25 mouse cellular contexts compared by ENCODE assay signal in the genomic region with DNA sequence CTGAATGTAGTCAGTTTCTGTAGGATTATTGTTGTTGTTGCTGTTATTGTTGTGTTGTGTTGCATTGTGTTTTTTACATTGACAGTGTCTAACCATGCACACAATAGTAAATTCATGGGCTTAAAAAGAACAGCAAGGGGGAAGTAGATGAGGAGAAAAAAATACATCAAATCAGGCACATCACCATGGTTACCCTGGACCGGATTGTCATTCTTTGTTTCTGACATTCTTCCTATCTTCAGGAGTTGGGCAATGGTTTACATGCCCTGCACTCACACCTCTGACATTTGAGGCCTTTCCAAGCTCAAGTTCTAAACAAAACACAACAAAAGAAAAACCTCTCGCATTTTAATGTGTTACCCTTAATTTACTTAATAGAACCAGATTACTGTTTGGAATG.
DNase-seq lines count a peak whose midpoint lies in the region; ATAC-seq lines count a peak whose summit lies in the region.
"Had no signal": no experiment of that assay in that cellular context is flagged by ENCODE, and none has a peak within 500 bp of the region (broad histone marks: within the 10 kb centered on the region; RNA-seq: fewer than 3 reads in every experiment).

No protein-coding gene starts in this region.

- no peak overlapping the region for H3K4me2 ChIP-seq in midbrain, embryonic 11.5 days
- H3K4me2 ChIP-seq in forebrain, embryonic 15.5 days (replicated peaks), result no peak overlapping the region
- no peak overlapping the region for H3K4me2 ChIP-seq in neural tube, embryonic 15.5 days
- H3K4me2 ChIP-seq: heart, embryonic 13.5 days; hindbrain, embryonic 15.5 days; liver, embryonic 13.5 days; neural tube, embryonic 12.5 days had no signal

- no peaks in the 10 kb centered on the region for H3K36me3 ChIP-seq in midbrain, embryonic 11.5 days (ENCODE audit: control insufficient read depth, insufficient read depth, low read length)
- H3K36me3 ChIP-seq in midbrain, embryonic 10.5 days, result no peaks in the 10 kb centered on the region
- H3K36me3 ChIP-seq in forebrain, embryonic 15.5 days, result no peaks in the 10 kb centered on the region
- H3K36me3 ChIP-seq in neural tube, embryonic 15.5 days, result no peaks in the 10 kb centered on the region
- H3K36me3 ChIP-seq: heart, embryonic 13.5 days; hindbrain, embryonic 15.5 days; liver, embryonic 13.5 days; neural tube, embryonic 12.5 days had no signal

- H3K9me3 ChIP-seq in midbrain, embryonic 11.5 days (ENCODE audit: control insufficient read depth, low read length), result no peaks in the 10 kb centered on the region
- H3K9me3 ChIP-seq in midbrain, embryonic 10.5 days (replicated peaks), result no peaks in the 10 kb centered on the region
- H3K9me3 ChIP-seq in forebrain, embryonic 15.5 days, result no peaks in the 10 kb centered on the region
- no peaks in the 10 kb centered on the region for H3K9me3 ChIP-seq in neural tube, embryonic 15.5 days (replicated peaks)
- H3K9me3 ChIP-seq: heart, embryonic 13.5 days; hindbrain, embryonic 15.5 days; liver, embryonic 13.5 days; neural tube, embryonic 12.5 days had no signal

- no peaks in the 10 kb centered on the region for H3K4me1 ChIP-seq in midbrain, embryonic 11.5 days (ENCODE audit: control insufficient read depth, insufficient read depth, low read length)
- peaks cover 6% of the 10 kb centered on the region; the same call in 1 of the 2 replicates for H3K4me1 ChIP-seq in midbrain, embryonic 10.5 days
- peaks cover 4% of the 10 kb centered on the region; the same call in 1 of the 2 replicates for H3K4me1 ChIP-seq in forebrain, embryonic 15.5 days
- no peaks in the 10 kb centered on the region for H3K4me1 ChIP-seq in neural tube, embryonic 15.5 days
- H3K4me1 ChIP-seq: heart, embryonic 13.5 days; hindbrain, embryonic 15.5 days; liver, embryonic 13.5 days; neural tube, embryonic 12.5 days had no signal

- peak; percentile 6 for DNase-seq in embryo, embryonic 10 days (ENCODE audit: low spot score)
- DNase-seq in embryo, embryonic 9.5 days (ENCODE audit: extremely low spot score), result no peak
- DNase-seq in midbrain, embryonic 11.5 days (ENCODE audit: low spot score, missing footprints), result no peak
- no peak for DNase-seq in midbrain, embryonic 10.5 days (ENCODE audit: low spot score)
- no peak for DNase-seq in frontal cortex, adult 2 months (ENCODE audit: extremely low spot score in 1 of 2, low spot score in 1 of 2)
- DNase-seq: adrenal gland, postnatal 10 days; cerebellum, adult 8-10 months; cerebellum, postnatal 36 days; gastrocnemius, postnatal 36 days; heart, adult 2 months; heart, postnatal 14 days; layer of hippocampus, adult 9-11 months; liver, embryonic 13.5 days; lung, adult 2 months; lung, postnatal 14 days; retina, postnatal 1 day; right cerebral cortex, postnatal 25 days; spleen, adult 18-20 months; thymus, postnatal 36 days had no signal

- H3K27me3 ChIP-seq in midbrain, embryonic 11.5 days (ENCODE audit: control insufficient read depth, insufficient read depth, low read length), result no peaks in the 10 kb centered on the region
- no peaks in the 10 kb centered on the region for H3K27me3 ChIP-seq in midbrain, embryonic 10.5 days (ENCODE audit: low read depth, poor library complexity, severe bottlenecking)
- H3K27me3 ChIP-seq in forebrain, embryonic 15.5 days, result no peaks in the 10 kb centered on the region
- H3K27me3 ChIP-seq in neural tube, embryonic 15.5 days (replicated peaks), result no peaks in the 10 kb centered on the region
- H3K27me3 ChIP-seq: heart, embryonic 13.5 days; hindbrain, embryonic 15.5 days; liver, embryonic 13.5 days; neural tube, embryonic 12.5 days had no signal

- H3K9ac ChIP-seq in midbrain, embryonic 11.5 days (ENCODE audit: low read length), result no peak overlapping the region
- H3K9ac ChIP-seq in forebrain, embryonic 15.5 days (replicated peaks), result no peak overlapping the region
- H3K9ac ChIP-seq in neural tube, embryonic 15.5 days (replicated peaks), result no peak overlapping the region
- H3K9ac ChIP-seq: heart, embryonic 13.5 days; hindbrain, embryonic 15.5 days; liver, embryonic 13.5 days; neural tube, embryonic 12.5 days had no signal

- WGBS in midbrain, embryonic 11.5 days, result 44% methylated on average over 2 of the region's 2 CpGs
- 54% methylated on average over 2 of the region's 2 CpGs for WGBS in midbrain, embryonic 10.5 days
- WGBS in forebrain, embryonic 15.5 days, result 7% methylated on average over 2 of the region's 2 CpGs
- 39% methylated on average over 2 of the region's 2 CpGs for WGBS in neural tube, embryonic 15.5 days

- ATAC-seq in midbrain, embryonic 11.5 days (ENCODE audit: low FRiP score), result peak; percentile 75
- ATAC-seq in forebrain, embryonic 15.5 days (replicated peaks), result 0 out of 2 replicates have a peak, but pooled peaks have one; percentile 23
- ATAC-seq in neural tube, embryonic 15.5 days (ENCODE audit: low FRiP score), result no peak
- ATAC-seq: intestine, postnatal 0 days had no signal

- H3K4me3 ChIP-seq in midbrain, embryonic 11.5 days (ENCODE audit: low read depth, low read length), result no peak overlapping the region
- no peak overlapping the region for H3K4me3 ChIP-seq in midbrain, embryonic 10.5 days
- no peak overlapping the region for H3K4me3 ChIP-seq in forebrain, embryonic 15.5 days
- H3K4me3 ChIP-seq in neural tube, embryonic 15.5 days (replicated peaks), result no peak overlapping the region
- H3K4me3 ChIP-seq: heart, adult 2 months; heart, embryonic 13.5 days; hindbrain, embryonic 15.5 days; liver, embryonic 13.5 days; neural tube, embryonic 12.5 days had no signal

- no peak overlapping the region for H3K27ac ChIP-seq in midbrain, embryonic 11.5 days (ENCODE audit: low read depth, low read length)
- no peak overlapping the region for H3K27ac ChIP-seq in midbrain, embryonic 10.5 days (replicated peaks)
- H3K27ac ChIP-seq in forebrain, embryonic 15.5 days (replicated peaks), result no peak overlapping the region
- no peak overlapping the region for H3K27ac ChIP-seq in neural tube, embryonic 15.5 days (replicated peaks)
- H3K27ac ChIP-seq: heart, adult 2 months; heart, embryonic 13.5 days; hindbrain, embryonic 15.5 days; liver, embryonic 13.5 days; neural tube, embryonic 12.5 days had no signal
